Mouse (Mus musculus) frontal cortex, adult (tissue): ENCODE data around the gene Wfdc13.

Experiments
- ATAC-seq: cut with Nextera tagmentation; 2 replicates; pipeline ENCODE4 v1.9.2; 2017; ENCODE audit warnings: mild to moderate bottlenecking, moderate library complexity, mixed read lengths; ENCODE audit not compliant: low TSS enrichment

Gene Wfdc13

GRCm38 (mm10) chr2:164684807-164685206 is at the start of gene Wfdc13:
TSS of gene Wfdc13 (plus strand) at chr2:164685107.
- no peak for ATAC-seq

- no peak for ATAC-seq
Observed at GRCm38 (mm10) chr2:164635266-164635665, 49.6 kb upstream of the Wfdc13 start.

- ATAC-seq: no peak
Observed at GRCm38 (mm10) chr2:164638696-164639095, 46.2 kb upstream of the Wfdc13 start, which contains the start of gene Wfdc16. TSS of gene Wfdc16 (minus strand) at chr2:164638796.

- no peak for ATAC-seq
Observed at GRCm38 (mm10) chr2:164641129-164641528, 43.8 kb upstream of the Wfdc13 start.

- ATAC-seq: no peak
Observed at GRCm38 (mm10) chr2:164641881-164642673, 42.8 kb upstream of the Wfdc13 start.

- ATAC-seq: no peak
Observed at GRCm38 (mm10) chr2:164655858-164656257, 29.0 kb upstream of the Wfdc13 start, which contains the start of gene Wfdc10. TSS of gene Wfdc10 (plus strand) at chr2:164656046.

- ATAC-seq: no peak
Observed at GRCm38 (mm10) chr2:164656483-164656882, 28.4 kb upstream of the Wfdc13 start, which contains the start of gene Wfdc9. TSS of gene Wfdc9 (minus strand) at chr2:164656583.

- no peak for ATAC-seq
Observed at GRCm38 (mm10) chr2:164664851-164665250, 20.1 kb upstream of the Wfdc13 start.

- ATAC-seq: no peak
Observed at GRCm38 (mm10) chr2:164670261-164670660, 14.6 kb upstream of the Wfdc13 start.

GRCm38 (mm10) chr2:164670938-164671337 is 14.0 kb upstream of the Wfdc13 start:
- ATAC-seq: no peak

GRCm38 (mm10) chr2:164673987-164674386 is 10.9 kb upstream of the Wfdc13 start, which contains the start of gene Wfdc11:
TSS of gene Wfdc11 (minus strand) at chr2:164674087.
- no peak for ATAC-seq

- ATAC-seq: no peak
Observed at GRCm38 (mm10) chr2:164676103-164676502, 8.8 kb upstream of the Wfdc13 start.

- ATAC-seq: no peak
Observed at GRCm38 (mm10) chr2:164676916-164677685, 7.8 kb upstream of the Wfdc13 start.

GRCm38 (mm10) chr2:164678848-164679625 is 5.9 kb upstream of the Wfdc13 start:
- ATAC-seq: no peak

GRCm38 (mm10) chr2:164679906-164680305 is 5.0 kb upstream of the Wfdc13 start:
- no peak for ATAC-seq

GRCm38 (mm10) chr2:164698201-164698600 is 13.3 kb downstream of the Wfdc13 start, which contains the start of gene Spint4:
TSS of gene Spint4 (plus strand) at chr2:164698501.
- ATAC-seq: no peak

- ATAC-seq: no peak
Observed at GRCm38 (mm10) chr2:164700959-164701358, 16.1 kb downstream of the Wfdc13 start.

GRCm38 (mm10) chr2:164701761-164702160 is 16.9 kb downstream of the Wfdc13 start:
- ATAC-seq: no peak

GRCm38 (mm10) chr2:164704235-164704634 is 19.3 kb downstream of the Wfdc13 start:
- ATAC-seq: no peak

- no peak for ATAC-seq
Observed at GRCm38 (mm10) chr2:164705328-164705727, 20.4 kb downstream of the Wfdc13 start.

- ATAC-seq: no peak
Observed at GRCm38 (mm10) chr2:164705991-164706390, 21.1 kb downstream of the Wfdc13 start.

- ATAC-seq: no peak
Observed at GRCm38 (mm10) chr2:164715005-164715404, 30.1 kb downstream of the Wfdc13 start, which contains the start of gene Spint5. TSS of gene Spint5 (plus strand) at chr2:164715305.
